Mouse (Mus musculus) liver, embryonic 14.5 days (tissue): ENCODE data around the gene Rhno1. TPM values are rescaled to one million over a fixed set of nuclear protein-coding genes. Genes with fewer than 3 reads are reported as not detected.

Source experiments
- ATAC-seq: fragments of 200-750 bp; cut with Nextera tagmentation; 2 replicates; pipeline ENCODE4 v1.8.0; 2017; ENCODE audit warnings: moderate number of reproducible peaks, mild to moderate bottlenecking, moderate library complexity; ENCODE audit not compliant: insufficient read depth
- DNase-seq, 3 experiments: peaks; one replicate each; pipeline ENCODE4 v3.0.0-alpha.2; 2012 to 2013; ENCODE audit warnings: low read depth in 3 of 3, low spot score in 3 of 3
- H3K27ac ChIP-seq: fragments of 300-500 bp; sonication (generic); 2 replicates; pipeline ENCODE4 v1.5.1; 2014; ENCODE audit warnings: moderate library complexity, mild to moderate bottlenecking, control low read depth, inconsistent platforms
- H3K27me3 ChIP-seq: fragments of 300-500 bp; sonication (generic); 2 replicates; pipeline ENCODE4 v1.6.1; 2014; ENCODE audit warnings: mild to moderate bottlenecking, low read length, moderate library complexity; ENCODE audit not compliant: control insufficient read depth, insufficient read depth
- H3K36me3 ChIP-seq: fragments of 300-500 bp; sonication (generic); replicated peaks from 2 replicates; pipeline ENCODE4 v1.6.1; 2014; ENCODE audit warnings: low read depth; ENCODE audit not compliant: control insufficient read depth, insufficient read depth
- H3K4me1 ChIP-seq, 2 experiments: fragments of 200-500 bp in 1 of 2; fragments of 300-500 bp in 1 of 2; sonication (generic) in 1 of 2; replicated peaks; 2 replicates each; pipeline ENCODE4 v1.6.1; 2012 to 2014; ENCODE audit warnings: antibody characterized with exemption in 1 of 2, inconsistent platforms in 1 of 2, low read length in 1 of 2; ENCODE audit not compliant: control insufficient read depth in 2 of 2, insufficient read depth in 2 of 2
- H3K4me2 ChIP-seq: fragments of 300-500 bp; sonication (generic); 2 replicates; pipeline ENCODE4 v1.6.1; 2014; ENCODE audit warnings: low read depth, mild to moderate bottlenecking, control low read depth, moderate library complexity
- H3K4me3 ChIP-seq, 2 experiments: fragments of 200-500 bp in 1 of 2; fragments of 300-500 bp in 1 of 2; sonication (generic) in 1 of 2; 2 replicates each; pipeline ENCODE4 v1.5.1; 2012 to 2014; ENCODE audit warnings: low read depth in 2 of 2, low read length in 2 of 2, mild to moderate bottlenecking in 2 of 2, control low read depth in 1 of 2, inconsistent platforms in 1 of 2, moderate library complexity in 1 of 2; ENCODE audit not compliant: insufficient read depth in 1 of 2
- H3K9ac ChIP-seq: fragments of 300-500 bp; sonication (generic); replicated peaks from 2 replicates; pipeline ENCODE4 v1.6.1; 2014; ENCODE audit warnings: mild to moderate bottlenecking, control low read depth, moderate library complexity
- H3K9me3 ChIP-seq: fragments of 300-500 bp; sonication (generic); 2 replicates; pipeline ENCODE4 v1.6.1; 2016; ENCODE audit warnings: low read length, mixed read lengths; ENCODE audit not compliant: control insufficient read depth
- CTCF ChIP-seq: IDR thresholded peaks from 2 replicates; pipeline ENCODE4 v1.5.1; 2016; ENCODE audit warnings: antibody characterized with exemption, low read depth, control low read depth
- EP300 ChIP-seq: IDR thresholded peaks from 2 replicates; pipeline ENCODE4 v1.6.1; 2016; ENCODE audit warnings: antibody characterized with exemption, low read depth
- WGBS: fragments of 180-500 bp; shearing (Covaris S2); extraction: QIAGEN DNeasy Blood & Tissue Kit; methylation state at CpG from one replicate; pipeline ENCODE4 v1.1.7; 2014; ENCODE audit not compliant: insufficient replicate concordance; 5-methylcytosine and 5-hydroxymethylcytosine counted together
- polyA plus RNA-seq, 2 experiments: library from polyadenylated mRNA; depleted of rRNA in 1 of 2; stranded (reverse) in 1 of 2; unstranded in 1 of 2; fragments of >200 nt; fragmentation: Nextera tagmentation in 1 of 2; extraction: Ambion mirVana in 1 of 2; gene quantifications; 2 replicates each; pipeline versions ENCODE4 v1.2.1 to v1.2.3; 2012 to 2014

Rhno1 gene
- polyA plus RNA-seq, 2 experiments = 19.0 to 45.1 TPM

DNA sequence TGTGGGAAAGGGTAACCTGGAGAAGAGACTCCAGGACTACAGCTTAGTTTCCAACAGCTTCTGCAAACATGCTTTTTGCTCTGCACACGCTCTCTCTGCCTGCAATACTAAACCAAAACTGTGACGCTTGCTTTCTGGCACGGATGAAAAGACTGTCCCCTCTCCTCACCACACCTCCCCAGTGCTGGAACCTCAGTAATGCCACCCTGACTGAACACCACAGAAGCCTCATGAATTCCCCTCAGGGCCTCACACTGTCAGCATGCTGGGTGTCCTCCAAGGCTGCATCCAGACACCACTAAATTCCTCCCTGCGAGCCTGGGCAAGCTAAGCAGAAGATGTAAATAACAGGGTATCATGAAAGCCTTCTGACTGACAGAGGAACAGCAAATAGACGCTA lies 23.8 kb downstream of the Rhno1 start:
- no peak overlapping the region for H3K27ac ChIP-seq
- H3K9me3 ChIP-seq = no peaks in the 10 kb centered on the region
- WGBS = 50% methylated on average over 5 of the region's 5 CpGs
- ATAC-seq (no peak), DNase-seq (no peak)
- TF ChIP-seq CTCF (no peak), EP300 (no peak)
- no peak overlapping the region for H3K9ac ChIP-seq
- no peaks in the 10 kb centered on the region for H3K27me3 ChIP-seq
- no peak overlapping the region for H3K4me3 ChIP-seq
- no peaks in the 10 kb centered on the region for H3K36me3 ChIP-seq
- H3K4me1 ChIP-seq = peaks cover 0 to 2% of the 10 kb centered on the region in 2 experiments; a peak in 1 of 4 replicates
- no peak overlapping the region for H3K4me2 ChIP-seq

DNA sequence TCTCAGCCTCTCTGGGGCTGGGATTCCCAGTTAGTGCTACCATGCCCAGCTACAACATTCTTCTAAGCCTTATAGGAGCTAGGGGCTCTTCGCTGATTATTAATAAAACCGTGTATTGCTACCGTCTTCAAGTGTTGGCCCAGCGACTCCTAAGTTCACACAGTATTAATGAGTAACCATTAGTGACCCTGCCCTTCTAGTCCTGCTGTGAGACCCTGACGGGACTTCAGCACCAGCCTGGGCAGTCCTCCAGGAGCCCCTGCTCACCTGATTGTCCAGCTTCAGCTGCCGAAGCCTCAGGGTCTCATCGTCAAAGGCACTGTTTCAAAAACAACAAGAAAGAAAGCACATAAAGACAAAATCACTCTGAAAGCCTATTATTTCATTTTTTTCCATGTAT lies 25.2 kb downstream of the Rhno1 start:
- no peak for TF ChIP-seq EP300
- no peak for TF ChIP-seq CTCF
- Histone ChIP-seq H3K36me3 (no peaks in the 10 kb centered on the region), H3K9ac (no peak overlapping the region), H3K27ac (no peak overlapping the region), H3K4me2 (no peak overlapping the region), H3K9me3 (no peaks in the 10 kb centered on the region), H3K4me1 (peaks cover 0 to 2% of the 10 kb centered on the region in 2 experiments; a peak in 1 of 4 replicates), H3K27me3 (no peaks in the 10 kb centered on the region), H3K4me3 (no peak overlapping the region)
- ATAC-seq (no peak), DNase-seq (no peak)
- WGBS = 62% methylated on average over 7 of the region's 7 CpGs

DNA sequence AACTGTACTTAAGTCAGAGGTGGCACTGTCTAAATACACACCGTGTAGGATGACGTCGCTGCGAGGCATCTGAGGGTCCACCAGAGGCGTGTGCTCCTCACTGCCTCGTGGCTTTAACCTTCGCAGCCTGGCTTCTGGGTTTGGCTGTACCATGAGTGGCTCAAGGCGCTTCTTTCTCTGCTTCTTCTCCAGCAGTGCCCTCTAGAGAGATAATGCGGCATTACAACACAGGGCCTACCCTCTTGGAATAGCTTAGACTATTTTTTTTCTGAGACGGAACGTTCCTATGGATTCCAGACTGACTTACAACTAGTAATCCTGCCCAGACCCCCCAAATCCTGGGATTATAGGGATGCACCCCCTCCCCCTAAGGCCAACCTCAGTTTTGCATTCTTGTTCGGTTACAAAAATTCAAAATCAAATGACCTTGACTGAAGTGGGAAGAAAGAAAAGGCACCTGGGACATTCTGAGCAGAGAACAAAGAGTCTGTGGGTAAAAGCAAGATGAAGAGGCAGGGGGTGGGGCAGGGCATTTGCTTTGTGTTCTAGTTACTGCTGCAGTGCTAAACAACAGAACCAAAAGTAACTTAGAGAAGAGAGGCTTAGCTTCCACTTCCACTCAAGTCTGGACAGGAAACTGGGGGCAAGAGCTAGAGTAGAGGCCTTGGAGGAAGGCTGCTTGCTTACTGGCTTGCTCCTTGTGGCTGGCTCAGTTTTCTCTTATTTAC lies 28.1 kb downstream of the Rhno1 start:
- TF ChIP-seq CTCF = peak; percentile 62
- TF ChIP-seq EP300 = no peak
- 24% methylated on average over 12 of the region's 12 CpGs for WGBS
- Histone ChIP-seq H3K4me1 (peaks cover 0 to 2% of the 10 kb centered on the region in 2 experiments; a peak in 1 of 4 replicates), H3K4me2 (no peak overlapping the region), H3K9ac (no peak overlapping the region), H3K27me3 (no peaks in the 10 kb centered on the region), H3K36me3 (no peaks in the 10 kb centered on the region), H3K9me3 (no peaks in the 10 kb centered on the region), H3K4me3 (no peak overlapping the region), H3K27ac (no peak overlapping the region)
- ATAC-seq (0 out of 2 replicates have a peak, but pooled peaks have one; percentile 6), DNase-seq (peak; percentile 33 to 48 (median 37))

GRCm38 (mm10) chr6:128318317-128318716 lies 44.4 kb downstream of the Rhno1 start:
- no peaks in the 10 kb centered on the region for H3K27me3 ChIP-seq
- no peak overlapping the region for H3K4me2 ChIP-seq
- DNase-seq (peak; percentile 29 to 57 (median 37)), ATAC-seq (0 out of 2 replicates have a peak, but pooled peaks have one; percentile 13)
- no peaks in the 10 kb centered on the region for H3K36me3 ChIP-seq
- no peaks in the 10 kb centered on the region for H3K9me3 ChIP-seq
- no peak overlapping the region for H3K4me3 ChIP-seq
- no peaks in the 10 kb centered on the region for H3K4me1 ChIP-seq
- H3K27ac ChIP-seq = no peak overlapping the region
- 8% methylated on average over 4 of the region's 4 CpGs for WGBS
- H3K9ac ChIP-seq = no peak overlapping the region
- peak; percentile 70 for TF ChIP-seq CTCF
- no peak for TF ChIP-seq EP300

DNA sequence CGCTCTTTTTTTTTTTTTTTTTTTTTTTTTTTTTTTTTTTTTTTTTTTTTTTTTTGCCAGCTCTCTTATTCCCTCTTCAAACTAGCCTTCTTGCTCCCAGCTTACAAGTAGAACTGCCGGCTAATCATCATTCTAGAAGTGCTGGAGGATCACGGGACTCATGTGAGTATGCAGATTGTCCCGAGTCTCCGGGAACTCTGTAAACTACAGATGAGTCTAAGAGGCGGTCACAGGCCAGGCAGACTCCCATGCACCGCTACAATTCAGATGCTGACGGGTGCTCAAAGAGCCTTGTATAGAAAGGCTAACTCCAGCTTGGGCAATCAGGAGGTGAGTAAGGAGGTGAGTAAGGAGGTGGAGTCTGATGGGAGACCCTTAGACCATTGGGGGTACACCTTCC lies 47.1 kb downstream of the Rhno1 start:
- H3K27me3 ChIP-seq = no peaks in the 10 kb centered on the region
- H3K27ac ChIP-seq = no peak overlapping the region
- DNase-seq (no peak), ATAC-seq (no peak)
- H3K4me3 ChIP-seq = no peak overlapping the region
- H3K36me3 ChIP-seq = no peaks in the 10 kb centered on the region
- no peaks in the 10 kb centered on the region for H3K4me1 ChIP-seq
- no peak overlapping the region for H3K9ac ChIP-seq
- H3K9me3 ChIP-seq = no peaks in the 10 kb centered on the region
- H3K4me2 ChIP-seq = no peak overlapping the region
- WGBS = 73% methylated on average over 8 of the region's 8 CpGs
- TF ChIP-seq CTCF (no peak), EP300 (no peak)
